Mouse (Mus musculus) limb, embryonic 14.5 days (tissue): ENCODE data around the gene Srsf5. TPM values are rescaled to one million over a fixed set of nuclear protein-coding genes. Genes with fewer than 3 reads are reported as not detected.

Experiments
- ATAC-seq: fragments of 200-750 bp; cut with Nextera tagmentation; 2 replicates; pipeline ENCODE4 v1.8.0; 2017; ENCODE audit warnings: low read depth, moderate number of reproducible peaks, moderate TSS enrichment; ENCODE audit not compliant: low FRiP score
- DNase-seq: peaks from one replicate; pipeline ENCODE4 v3.0.0-alpha.2; 2015; ENCODE audit warnings: low spot score
- H3K27ac ChIP-seq: fragments of 300-500 bp; sonication (generic); replicated peaks from 2 replicates; pipeline ENCODE4 v1.5.1; 2014; ENCODE audit warnings: low read depth, mild to moderate bottlenecking, low read length, moderate library complexity, mixed read lengths
- H3K27me3 ChIP-seq: fragments of 300-500 bp; sonication (generic); 2 replicates; pipeline ENCODE4 v1.6.1; 2014; ENCODE audit warnings: low read length, mixed read lengths; ENCODE audit not compliant: control insufficient read depth, insufficient read depth
- H3K36me3 ChIP-seq: fragments of 300-500 bp; sonication (generic); 2 replicates; pipeline ENCODE4 v1.6.1; 2014; ENCODE audit warnings: mild to moderate bottlenecking, low read length, moderate library complexity, mixed read lengths; ENCODE audit not compliant: control insufficient read depth, insufficient read depth
- H3K4me1 ChIP-seq: fragments of 300-500 bp; sonication (generic); 2 replicates; pipeline ENCODE4 v1.6.1; 2014; ENCODE audit warnings: antibody characterized with exemption, low read length, mixed read lengths; ENCODE audit not compliant: control insufficient read depth, insufficient read depth
- H3K4me2 ChIP-seq: fragments of 300-500 bp; sonication (generic); replicated peaks from 2 replicates; pipeline ENCODE4 v1.6.1; 2014; ENCODE audit warnings: low read depth, mild to moderate bottlenecking, low read length, moderate library complexity; ENCODE audit not compliant: severe bottlenecking
- H3K4me3 ChIP-seq: fragments of 300-500 bp; sonication (generic); replicated peaks from 2 replicates; pipeline ENCODE4 v1.5.1; 2014; ENCODE audit warnings: low read length
- H3K9ac ChIP-seq: fragments of 300-500 bp; sonication (generic); 2 replicates; pipeline ENCODE4 v1.6.1; 2014; ENCODE audit warnings: mild to moderate bottlenecking, low read depth, low read length, moderate library complexity; ENCODE audit not compliant: severe bottlenecking
- H3K9me3 ChIP-seq: fragments of 300-500 bp; sonication (generic); 2 replicates; pipeline ENCODE4 v1.6.1; 2016; ENCODE audit warnings: low read length; ENCODE audit not compliant: control insufficient read depth
- POLR2A ChIP-seq: fragments of 200-500 bp; IDR thresholded peaks from 2 replicates; pipeline ENCODE4 v1.8.0; 2012; ENCODE audit warnings: inconsistent platforms, mild to moderate bottlenecking, moderate library complexity, borderline replicate concordance; ENCODE audit not compliant: insufficient read depth, insufficient read length; ENCODE audit errors: extremely low read depth
- WGBS: fragments of 180-500 bp; shearing (Covaris S2); extraction: QIAGEN DNeasy Blood & Tissue Kit; methylation state at CpG from one replicate; pipeline ENCODE4 v1.1.7; 2014; 5-methylcytosine and 5-hydroxymethylcytosine counted together
- polyA plus RNA-seq, 2 experiments: library from polyadenylated mRNA; depleted of rRNA in 1 of 2; stranded (reverse) in 1 of 2; unstranded in 1 of 2; fragments of >200 nt; fragmentation: Nextera tagmentation in 1 of 2; extraction: Ambion mirVana in 1 of 2; gene quantifications; 2 replicates each; pipeline versions ENCODE4 v1.2.1 to v1.2.3; 2012 to 2014

Gene Srsf5
- polyA plus RNA-seq (2012; rRNA removed) (660 and 906 TPM in 2 replicates), polyA plus RNA-seq (2014; fragmentation: Nextera tagmentation; extraction: Ambion mirVana) (392 and 408 TPM in 2 replicates)

- ATAC-seq (peak; percentile 91), DNase-seq (peak; percentile 98)
- peak; percentile 94; the same call in 1 of the 2 replicates for TF ChIP-seq POLR2A
- H3K4me2 ChIP-seq = peak within 1 kb of the TSS; percentile 71
- no peaks in the 10 kb centered on the region for H3K9me3 ChIP-seq
- WGBS = 0% methylated on average over 40 of the region's 57 CpGs
- peak within 1 kb of the TSS; percentile 99 for H3K4me3 ChIP-seq
- no peaks in the 10 kb centered on the region for H3K27me3 ChIP-seq
- H3K36me3 ChIP-seq = peaks cover 33% of the 10 kb centered on the region
- peak within 1 kb of the TSS; percentile 98 for H3K27ac ChIP-seq
- H3K9ac ChIP-seq = peak within 1 kb of the TSS; percentile 99
- peaks cover 5% of the 10 kb centered on the region; the same call in 1 of the 2 replicates for H3K4me1 ChIP-seq
Measured at GRCm38 (mm10) chr12:80945334-80945995, at the start of gene Srsf5. Gene Srsf5 (plus strand): TSS chr12:80945504.

GRCm38 (mm10) chr12:80909631-80910030 lies 35.7 kb upstream of the Srsf5 start:
- Histone ChIP-seq H3K27me3 (no peaks in the 10 kb centered on the region), H3K4me2 (no peak overlapping the region), H3K9ac (no peak overlapping the region), H3K36me3 (no peaks in the 10 kb centered on the region), H3K9me3 (no peaks in the 10 kb centered on the region), H3K4me3 (no peak overlapping the region), H3K4me1 (no peaks in the 10 kb centered on the region), H3K27ac (no peak overlapping the region)
- ATAC-seq (no peak), DNase-seq (no peak)
- no peak for TF ChIP-seq POLR2A
- WGBS = 87% methylated on average over 8 of the region's 8 CpGs

GRCm38 (mm10) chr12:80917764-80918163 lies 27.5 kb upstream of the Srsf5 start:
- no peak for DNase-seq
- Histone ChIP-seq H3K4me3 (no peak overlapping the region), H3K9ac (no peak overlapping the region), H3K4me1 (no peaks in the 10 kb centered on the region), H3K9me3 (no peaks in the 10 kb centered on the region), H3K27ac (no peak overlapping the region), H3K36me3 (no peaks in the 10 kb centered on the region), H3K27me3 (no peaks in the 10 kb centered on the region), H3K4me2 (no peak overlapping the region)
- no peak for TF ChIP-seq POLR2A
- ATAC-seq = no peak
- 53% methylated on average over 7 of the region's 7 CpGs for WGBS

GRCm38 (mm10) chr12:80921301-80921700 lies 24.0 kb upstream of the Srsf5 start:
- Histone ChIP-seq H3K27me3 (no peaks in the 10 kb centered on the region), H3K4me3 (no peak overlapping the region), H3K4me2 (no peak overlapping the region), H3K27ac (no peak overlapping the region), H3K9ac (no peak overlapping the region), H3K9me3 (no peaks in the 10 kb centered on the region), H3K36me3 (no peaks in the 10 kb centered on the region), H3K4me1 (no peaks in the 10 kb centered on the region)
- no peak for ATAC-seq
- no peak for DNase-seq
- WGBS = 95% methylated on average over 5 of the region's 5 CpGs
- TF ChIP-seq POLR2A = no peak

GRCm38 (mm10) chr12:80922869-80923268 lies 22.4 kb upstream of the Srsf5 start:
- TF ChIP-seq POLR2A = no peak
- Histone ChIP-seq H3K27me3 (no peaks in the 10 kb centered on the region), H3K4me2 (peak overlapping the region; percentile 23), H3K4me1 (no peaks in the 10 kb centered on the region), H3K9ac (no peak overlapping the region), H3K36me3 (no peaks in the 10 kb centered on the region), H3K4me3 (no peak overlapping the region; the same call in 1 of the 2 replicates), H3K9me3 (no peaks in the 10 kb centered on the region), H3K27ac (no peak overlapping the region)
- DNase-seq = no peak
- WGBS = 11% methylated on average over 7 of the region's 7 CpGs
- ATAC-seq = no peak

- ATAC-seq = no peak
- no peak for TF ChIP-seq POLR2A
- DNase-seq = no peak
- Histone ChIP-seq H3K27me3 (no peaks in the 10 kb centered on the region), H3K9me3 (no peaks in the 10 kb centered on the region), H3K36me3 (no peaks in the 10 kb centered on the region), H3K4me3 (no peak overlapping the region), H3K4me1 (no peaks in the 10 kb centered on the region), H3K9ac (no peak overlapping the region), H3K4me2 (no peak overlapping the region), H3K27ac (no peak overlapping the region)
- 55% methylated on average over 5 of the region's 5 CpGs for WGBS
Measured at GRCm38 (mm10) chr12:80923602-80924001, 21.7 kb upstream of the Srsf5 start.
